Mouse (Mus musculus) frontal cortex, postnatal 25 days (tissue): ENCODE measurements around the gene Aatf.

Experiments
- DNase-seq, 2 experiments: peaks; one replicate each; pipeline ENCODE4 v3.0.0; 2022; ENCODE audit warnings: low spot score in 2 of 2

Aatf gene

DNA sequence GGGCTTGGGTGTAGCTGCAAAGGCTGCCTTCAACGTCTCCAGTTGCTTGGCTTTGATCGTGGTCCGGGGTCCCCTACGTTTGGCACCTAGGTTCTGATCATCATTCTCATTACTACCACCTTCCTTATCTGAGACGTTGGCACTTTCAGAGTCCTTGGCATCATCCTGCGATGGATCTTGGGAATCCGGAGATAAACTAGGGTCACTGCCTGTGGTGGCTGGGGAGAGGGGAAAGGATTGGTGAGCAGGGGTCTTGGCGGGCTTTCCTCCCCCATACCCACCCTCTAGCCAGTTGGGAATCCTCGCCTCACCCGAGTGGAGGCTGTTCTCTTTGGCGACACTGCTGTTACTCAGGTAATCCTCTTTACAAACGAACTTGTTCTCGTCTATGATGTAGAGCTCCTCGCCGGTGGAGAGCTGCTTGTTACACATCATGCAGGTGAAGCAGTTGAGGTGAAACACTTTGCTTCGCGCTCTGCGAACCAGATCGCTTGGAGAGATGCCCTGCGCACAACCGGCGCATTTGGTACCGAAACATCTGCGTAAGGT lies 8.5 kb upstream of the Aatf start:
- DNase-seq, result no peak

DNA sequence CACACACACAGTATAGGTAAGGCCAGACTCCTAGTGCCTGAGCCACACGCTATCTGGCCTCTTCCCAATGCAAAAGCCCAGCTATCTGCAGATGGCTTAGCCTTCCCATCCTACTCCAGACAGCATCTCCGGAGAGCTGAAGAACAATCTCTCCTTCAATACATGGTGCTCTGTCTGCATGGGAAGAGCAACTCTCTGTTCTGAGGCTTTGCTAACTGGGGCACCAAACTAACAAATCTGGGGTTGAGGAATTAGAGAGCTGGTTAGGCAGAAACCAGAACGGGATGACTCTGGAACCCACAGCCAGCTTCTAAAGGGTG lies 7.7 kb upstream of the Aatf start:
- no peak for DNase-seq

GRCm38 (mm10) chr11:84520269-84521070 lies 7.1 kb upstream of the Aatf start:
- DNase-seq, result no peak

DNA sequence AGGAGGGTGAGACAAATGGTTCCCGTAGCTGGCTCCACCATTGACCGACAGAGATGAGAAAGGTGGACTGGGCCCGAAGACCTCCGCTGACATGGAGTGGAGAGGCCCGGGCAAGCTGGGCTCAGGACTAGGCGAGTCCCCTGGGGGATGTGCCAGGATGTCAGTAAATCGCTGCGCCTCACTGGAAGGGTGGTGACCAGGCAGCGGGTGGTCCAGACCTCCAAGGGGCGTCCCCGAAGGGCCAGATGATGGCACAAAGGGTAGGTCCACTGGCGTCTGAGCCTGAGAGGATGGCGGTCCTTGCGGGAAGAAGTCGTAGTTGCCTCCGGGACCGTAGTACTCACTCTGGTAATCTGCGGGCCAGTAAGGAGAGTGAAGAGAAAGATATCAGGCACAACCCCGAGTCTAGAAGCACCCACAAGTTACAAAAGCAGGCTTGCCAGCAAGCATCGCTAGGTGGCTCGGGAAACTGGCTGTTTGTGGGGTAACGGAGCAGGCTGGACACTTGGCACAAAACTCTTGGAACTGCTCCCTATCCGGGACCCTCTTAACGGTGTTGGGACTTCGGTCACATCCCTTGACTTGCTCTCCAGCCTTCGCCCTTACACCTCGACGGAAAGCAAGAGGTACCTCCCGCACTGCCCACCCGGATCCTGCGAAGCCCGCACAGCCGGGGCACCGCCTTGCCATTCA lies 6.4 kb upstream of the Aatf start:
- DNase-seq, result no peak

DNA sequence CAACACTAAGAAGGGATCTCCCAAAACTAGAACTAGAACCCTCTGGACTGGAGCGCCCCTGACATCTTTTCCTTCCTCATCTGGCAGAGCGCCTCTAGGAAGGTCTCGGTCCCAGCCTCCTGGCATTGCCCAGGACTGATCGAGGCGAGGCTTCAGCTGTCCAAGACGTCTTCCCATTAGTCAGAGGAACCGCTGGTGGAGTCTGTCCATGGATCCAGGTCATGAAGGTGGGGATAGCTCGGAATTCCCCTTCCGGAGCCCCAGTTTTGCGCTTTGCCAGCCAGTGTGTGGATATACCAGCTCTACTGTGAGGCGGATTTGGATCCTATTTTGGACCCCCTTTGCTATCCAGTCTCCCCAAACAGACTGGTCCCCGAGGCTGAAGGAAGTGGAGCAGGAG lies 5.7 kb upstream of the Aatf start:
- DNase-seq, result no peak

- no peak for DNase-seq
Observed at GRCm38 (mm10) chr11:84518261-84518660, 4.9 kb upstream of the Aatf start.

- no peak for DNase-seq
Observed at GRCm38 (mm10) chr11:84517431-84517830, 4.1 kb upstream of the Aatf start.

DNA sequence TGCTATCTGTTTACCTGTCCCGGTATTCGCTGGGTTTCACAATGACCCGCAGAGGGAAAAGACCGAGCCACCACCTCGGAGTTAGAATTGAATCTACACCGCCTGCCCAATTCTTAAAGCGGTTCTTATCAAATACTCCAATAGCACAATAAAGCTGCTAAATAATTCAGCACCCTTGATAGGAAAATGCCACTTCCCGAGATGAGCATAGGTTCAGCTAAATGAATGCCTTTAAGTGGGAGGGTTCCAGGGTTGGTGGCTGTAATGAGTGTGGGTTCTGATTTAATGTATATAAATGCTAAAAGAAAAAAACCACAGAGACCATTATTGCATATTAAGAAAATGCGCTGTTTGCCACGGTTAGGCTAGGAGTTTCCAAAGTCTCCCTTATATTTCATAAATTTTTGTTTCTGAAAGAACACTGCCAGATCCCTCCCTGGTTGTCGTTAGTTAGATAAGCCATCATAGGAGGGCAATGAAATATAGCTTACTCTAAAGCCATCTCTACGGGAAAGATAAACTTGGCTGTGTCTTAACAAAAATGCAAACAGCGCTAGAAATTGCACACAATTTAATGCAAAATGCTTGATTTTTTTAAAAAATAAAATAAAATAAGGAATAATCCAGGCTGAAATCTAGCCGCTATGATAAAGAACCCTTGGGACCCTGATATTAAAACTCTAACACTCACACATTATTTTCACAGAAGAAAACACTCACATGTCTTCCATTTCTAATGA lies 3.3 kb upstream of the Aatf start:
- DNase-seq, result no peak

- DNase-seq, result no peak
Observed at GRCm38 (mm10) chr11:84512031-84512430, 1.3 kb downstream of the Aatf start.

DNA sequence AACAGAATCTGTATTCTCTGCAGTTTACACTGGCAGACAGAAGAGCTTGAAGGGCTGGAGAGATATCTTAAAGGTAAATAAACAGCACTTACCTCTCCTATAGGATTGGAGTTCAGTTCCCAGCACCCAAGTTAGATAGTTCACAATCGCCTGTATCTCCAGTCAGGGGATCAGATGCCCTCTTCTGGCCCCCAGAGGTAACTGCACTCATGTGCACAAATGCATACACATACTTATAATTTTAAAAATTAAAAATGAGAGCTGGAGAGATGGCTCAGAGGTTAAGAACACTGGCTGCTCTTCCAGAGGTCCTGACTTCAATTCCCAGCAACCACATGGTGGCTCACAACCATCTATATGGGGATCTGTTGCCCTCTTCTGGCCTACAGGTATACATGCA lies 9.0 kb downstream of the Aatf start:
- no peak for DNase-seq

DNA sequence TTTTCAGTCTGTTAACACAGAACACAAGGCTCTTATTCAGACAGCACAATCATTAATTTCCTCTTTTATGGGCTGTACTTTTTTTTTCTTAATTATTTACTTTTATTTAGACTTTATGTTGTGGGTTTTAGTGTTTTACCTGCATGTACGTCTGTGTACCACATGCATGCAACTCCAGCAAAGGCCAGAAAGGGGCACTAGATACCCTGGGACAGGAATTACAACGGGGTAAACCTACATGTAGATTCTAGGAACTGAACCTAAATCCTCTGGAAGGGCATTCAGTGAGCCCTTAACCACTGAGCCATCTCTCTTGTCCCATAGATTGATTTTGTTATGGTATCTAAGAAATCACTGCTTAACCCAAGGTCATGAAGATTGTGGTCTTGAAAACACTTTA lies 15.4 kb downstream of the Aatf start:
- DNase-seq, result no peak

- DNase-seq, result no peak
Observed at GRCm38 (mm10) chr11:84496901-84497300, 16.4 kb downstream of the Aatf start.

DNA sequence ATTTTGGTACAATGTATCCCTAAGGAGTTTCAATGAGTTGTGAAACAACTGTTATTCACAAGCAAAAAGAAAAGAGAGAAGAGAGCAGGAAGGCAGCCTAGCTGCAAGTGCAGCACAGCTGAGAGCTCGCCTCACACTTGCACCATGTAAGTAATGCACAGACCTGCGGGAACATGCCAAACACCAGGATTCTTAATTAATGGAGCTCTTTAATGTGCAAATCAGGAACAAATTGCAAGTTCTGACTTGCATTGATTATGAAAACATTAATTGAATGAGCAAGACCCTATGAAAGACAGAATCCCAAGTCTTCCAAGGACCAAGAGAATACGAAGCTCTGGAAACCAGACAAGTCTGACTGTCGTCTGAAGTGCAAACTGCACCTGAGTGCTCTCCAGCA lies 17.5 kb downstream of the Aatf start:
- DNase-seq, result no peak

- no peak for DNase-seq
Observed at GRCm38 (mm10) chr11:84481661-84482060, 31.7 kb downstream of the Aatf start.

DNA sequence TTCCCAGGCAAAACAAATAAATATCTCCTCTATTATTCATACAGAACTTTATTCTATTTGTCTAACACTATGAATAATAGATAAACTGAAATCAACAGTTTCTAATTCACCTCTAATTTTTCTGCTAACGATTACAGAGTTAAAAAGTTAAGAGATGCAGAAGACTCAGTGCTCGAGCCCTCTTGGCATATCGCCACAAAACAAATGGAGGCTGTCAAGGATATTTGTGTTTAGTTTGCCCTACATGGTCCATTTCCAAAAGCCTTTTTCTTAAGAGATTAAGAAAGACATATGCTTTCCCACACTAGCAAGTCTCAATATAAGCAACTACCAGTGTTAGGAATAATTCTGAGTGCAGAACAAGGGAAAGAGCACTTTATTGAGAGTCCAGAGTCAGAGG lies 32.9 kb downstream of the Aatf start:
- DNase-seq, result no peak

- no peak for DNase-seq
Observed at GRCm38 (mm10) chr11:84476641-84477040, 36.7 kb downstream of the Aatf start.

DNA sequence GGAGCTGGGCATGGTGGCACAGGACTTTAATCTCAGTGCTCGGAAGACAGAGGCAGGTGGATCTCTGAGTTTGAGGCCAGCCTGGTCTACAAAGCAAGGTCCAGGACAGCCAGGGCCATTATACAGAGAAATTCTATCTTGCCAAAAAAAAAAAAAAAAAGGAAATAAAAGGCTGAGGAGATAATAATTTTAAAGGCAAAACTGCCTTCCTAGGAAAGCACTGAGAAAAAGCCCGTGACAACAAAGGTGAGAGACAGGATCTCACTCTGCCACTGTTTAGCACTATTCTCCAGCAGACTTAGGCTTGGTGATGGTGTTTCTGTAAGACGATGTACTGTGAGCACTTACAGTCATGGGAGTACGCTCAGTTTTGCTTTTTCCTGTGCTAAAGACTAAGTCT lies 37.3 kb downstream of the Aatf start:
- no peak for DNase-seq

DNA sequence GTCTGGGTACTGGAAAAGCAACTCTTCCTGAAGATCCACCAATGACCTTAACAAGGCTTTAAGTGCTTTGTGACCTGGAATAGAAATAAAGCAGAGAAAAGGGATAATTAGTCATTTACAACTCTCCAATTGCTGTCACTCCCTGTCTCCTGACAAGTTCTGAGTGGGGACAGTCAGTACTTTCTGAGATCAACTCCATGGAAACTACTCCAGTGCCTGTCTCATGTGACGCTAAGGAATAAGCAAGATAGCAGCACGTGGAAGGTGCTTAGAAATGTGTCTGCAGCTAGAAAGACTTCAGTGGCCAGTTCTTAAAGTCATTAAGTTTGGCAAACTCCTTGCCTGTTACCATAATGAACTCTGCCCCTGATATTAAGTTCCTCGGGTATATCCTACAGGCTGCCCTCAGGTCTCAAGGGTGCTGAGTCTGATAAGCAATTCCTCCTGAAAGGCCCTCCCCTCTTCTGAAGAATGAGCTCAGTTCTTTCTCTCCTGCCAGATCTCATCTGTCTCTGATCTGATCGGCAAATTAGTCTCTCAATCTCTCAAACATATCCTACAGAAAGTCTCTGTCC lies 40.1 kb downstream of the Aatf start:
- no peak for DNase-seq

DNA sequence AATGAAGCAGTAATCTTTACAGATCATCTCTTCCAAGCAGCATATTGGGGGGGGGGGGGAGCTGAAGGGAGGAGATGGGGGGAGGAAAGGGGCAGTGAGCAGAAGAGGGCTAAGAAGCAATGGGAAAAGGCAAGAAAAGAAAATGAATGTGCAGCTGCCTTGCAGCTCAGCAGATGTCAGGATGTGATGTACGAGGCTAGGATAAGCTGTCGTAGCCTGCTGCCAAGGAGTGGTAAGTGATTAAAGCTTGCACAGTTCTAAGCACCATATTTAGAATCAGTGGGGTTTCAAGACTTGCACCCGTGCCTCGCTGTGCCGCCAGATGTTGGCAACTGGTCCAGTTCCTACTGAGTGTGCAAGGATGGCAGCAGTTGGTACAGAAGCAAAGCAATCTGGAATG lies 48.8 kb downstream of the Aatf start:
- DNase-seq, result no peak

- no peak for DNase-seq
Observed at GRCm38 (mm10) chr11:84453901-84454300, 59.4 kb downstream of the Aatf start.

GRCm38 (mm10) chr11:84442554-84443331 lies 70.6 kb downstream of the Aatf start:
- no peak for DNase-seq

GRCm38 (mm10) chr11:84440402-84440801 lies 72.9 kb downstream of the Aatf start:
- no peak for DNase-seq
